Mouse (Mus musculus): ENCODE data around the gene 4930407I10Rik.

Gene 4930407I10Rik

GRCm38 (mm10) chr15:82052544-82052943 lies 6.4 kb upstream of the 4930407I10Rik start:
- DNase-seq (ENCODE audit: low read depth), result no peak

- no peak for DNase-seq (ENCODE audit: low read depth)
Measured at GRCm38 (mm10) chr15:82063909-82064308, 5.0 kb downstream of the 4930407I10Rik start.

GRCm38 (mm10) chr15:82065511-82065910 lies 6.6 kb downstream of the 4930407I10Rik start:
- peak; percentile 82 for DNase-seq (ENCODE audit: low read depth)

DNA sequence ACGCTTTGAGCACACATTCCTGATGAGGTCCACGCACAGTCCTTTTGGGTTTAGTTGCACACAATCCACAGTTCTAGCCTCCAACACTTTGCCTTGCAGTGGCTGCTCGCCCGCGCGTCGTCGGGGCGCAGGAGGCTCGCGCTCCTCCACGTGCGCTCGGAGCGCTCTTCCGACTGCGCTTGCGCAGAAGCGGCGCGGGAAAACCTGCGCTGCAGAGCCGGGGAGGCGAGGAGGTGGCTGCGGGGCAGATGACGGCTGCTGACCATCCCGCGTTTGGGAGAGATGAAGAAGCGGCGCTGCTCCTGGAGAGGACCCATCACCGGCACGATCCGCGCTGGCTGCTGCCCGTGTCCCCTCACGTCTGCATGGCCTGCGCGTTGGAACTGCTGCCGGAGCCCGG lies 10.9 kb downstream of the 4930407I10Rik start, which contains the start of gene Mei1:
Gene Mei1, plus strand, starts transcription at position 99 of the 400 bp plus-strand sequence.
- no peak for DNase-seq (ENCODE audit: low read depth)

DNA sequence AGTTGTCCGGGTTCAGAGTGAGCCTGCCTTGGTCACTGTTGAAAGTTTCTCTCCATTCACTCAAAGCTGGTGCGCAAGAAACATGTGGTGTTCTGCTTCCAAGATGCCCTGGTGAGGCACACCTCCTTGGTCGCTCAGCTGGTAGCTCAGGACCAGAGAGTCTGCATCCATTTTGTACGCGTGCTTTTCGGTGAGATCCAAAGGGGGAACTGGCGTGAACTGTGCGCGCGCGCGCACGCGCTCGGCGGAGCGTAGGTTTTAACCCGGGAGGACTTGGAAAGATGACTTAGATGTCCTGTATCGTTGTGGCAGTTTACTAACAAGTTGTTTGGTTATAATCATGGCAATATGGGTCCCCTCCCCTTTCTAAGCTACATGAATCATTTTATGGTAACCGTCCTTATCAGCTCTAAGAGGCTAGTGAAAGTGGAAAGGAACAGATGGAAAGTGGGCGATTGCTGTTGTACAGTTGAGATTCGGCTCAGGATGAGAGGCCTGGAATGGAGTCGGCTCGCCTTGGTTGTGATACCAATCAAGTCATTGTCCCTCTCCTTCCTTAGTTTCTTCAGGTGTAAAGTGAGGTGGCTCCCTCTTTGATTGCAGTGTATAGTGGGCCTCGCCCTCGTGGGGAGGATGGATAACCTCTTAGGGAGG lies 13.0 kb downstream of the 4930407I10Rik start:
- DNase-seq (ENCODE audit: low read depth), result no peak

- no peak for DNase-seq (ENCODE audit: low read depth)
Measured at GRCm38 (mm10) chr15:82073490-82073889, 14.5 kb downstream of the 4930407I10Rik start.

DNA sequence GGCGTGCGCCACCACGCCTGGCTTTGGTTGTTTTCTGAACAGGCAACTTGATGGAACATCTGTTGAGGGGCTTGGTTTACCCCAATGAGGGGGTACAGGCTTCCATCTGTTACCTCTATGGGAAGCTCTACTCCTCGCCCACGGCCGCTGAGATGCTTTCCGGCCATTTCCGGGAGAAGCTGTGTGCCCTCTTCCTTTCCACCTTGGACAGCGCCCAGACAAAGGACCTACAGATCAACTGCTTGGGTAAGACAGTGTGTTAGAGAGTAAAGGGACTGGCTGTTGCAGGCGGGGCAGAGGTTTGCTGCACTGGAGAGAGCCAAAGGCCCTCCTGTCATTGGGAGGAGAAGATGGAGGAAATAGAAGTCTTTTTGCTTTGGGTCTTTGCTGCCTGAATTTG lies 20.9 kb downstream of the 4930407I10Rik start:
- no peak for DNase-seq (ENCODE audit: low read depth)

DNA sequence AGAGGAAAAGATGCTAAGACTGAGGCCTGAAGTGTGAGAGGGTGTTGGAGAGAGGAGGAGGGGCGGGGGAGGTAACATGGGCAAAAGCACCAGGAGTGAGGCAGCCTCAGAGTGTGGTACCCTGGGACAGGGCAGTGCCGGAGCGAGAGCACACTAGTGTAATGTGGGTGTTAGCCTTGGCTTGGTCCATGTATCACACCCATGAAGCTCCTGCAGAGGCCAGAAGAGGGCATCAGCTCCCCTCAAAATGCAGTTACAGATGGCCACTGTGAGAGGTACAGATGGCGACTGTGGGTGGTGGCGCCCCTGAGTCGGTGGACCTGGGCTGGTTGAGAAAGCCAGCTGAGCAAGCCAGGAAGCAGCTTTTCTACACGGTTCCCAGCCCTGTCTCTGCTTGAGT lies 22.2 kb downstream of the 4930407I10Rik start:
- DNase-seq (ENCODE audit: low read depth), result peak; percentile 58

DNA sequence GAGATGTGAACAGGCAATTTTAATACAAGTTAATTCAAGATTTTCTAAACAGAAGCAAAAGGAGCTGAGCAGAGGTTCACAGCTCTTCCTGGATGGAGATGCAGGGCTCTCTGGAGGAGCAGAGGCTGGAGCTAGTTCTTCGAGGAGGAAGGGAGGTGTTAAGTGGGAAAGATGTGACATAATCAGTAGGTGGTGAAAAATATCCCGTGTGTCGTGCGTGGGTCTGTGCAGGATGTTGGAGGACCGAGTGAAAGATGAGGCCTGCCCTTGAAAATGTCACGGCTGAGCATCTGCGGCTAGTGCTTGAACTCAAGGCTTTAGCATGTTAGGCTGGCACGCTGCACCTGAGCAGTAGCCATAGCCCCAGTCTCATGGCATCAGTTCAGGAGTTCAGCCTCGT lies 26.7 kb downstream of the 4930407I10Rik start:
- DNase-seq (ENCODE audit: low read depth), result no peak

- DNase-seq (ENCODE audit: low read depth), result no peak
Measured at GRCm38 (mm10) chr15:82086131-82086530, 27.2 kb downstream of the 4930407I10Rik start.

GRCm38 (mm10) chr15:82087266-82087665 lies 28.3 kb downstream of the 4930407I10Rik start:
- DNase-seq (ENCODE audit: low read depth), result no peak

- no peak for DNase-seq (ENCODE audit: low read depth)
Measured at GRCm38 (mm10) chr15:82091061-82091460, 32.1 kb downstream of the 4930407I10Rik start.

DNA sequence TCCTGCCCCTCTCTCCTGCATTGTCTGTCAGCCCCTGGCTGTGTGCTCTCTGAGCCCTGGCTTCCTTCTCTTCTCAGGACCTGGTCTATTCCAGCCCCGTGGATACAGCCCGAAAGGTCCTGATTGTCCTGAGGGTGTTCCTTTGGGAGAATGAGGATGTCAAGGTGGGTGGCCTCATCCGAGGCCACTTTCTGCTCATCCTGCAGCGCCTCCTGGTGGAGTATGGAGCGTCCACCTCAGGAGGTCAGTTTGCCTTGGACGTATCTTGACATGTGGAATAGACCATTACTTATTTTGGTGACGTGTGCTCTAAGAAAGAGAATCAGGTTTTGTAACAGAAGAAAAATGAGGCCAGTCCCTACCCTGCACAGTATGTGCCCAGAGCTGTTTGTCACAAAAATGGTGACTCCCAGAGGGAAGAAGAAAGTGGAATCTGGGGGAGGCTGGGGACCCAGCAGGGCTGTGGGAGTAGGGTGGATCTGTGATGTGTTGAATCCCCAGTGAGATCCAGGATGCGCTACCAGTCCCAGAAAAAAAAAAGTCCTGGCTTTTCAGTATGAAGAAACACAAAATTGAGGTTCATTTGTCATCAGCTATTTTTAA lies 48.1 kb downstream of the 4930407I10Rik start:
- DNase-seq (ENCODE audit: low read depth), result peak; percentile 44

Data from induced T-regulatory cell, adult 2 months (primary cell).